Mouse (Mus musculus): ENCODE data around the gene Slc1a4. TPM values are rescaled to one million over a fixed set of nuclear protein-coding genes. Genes with fewer than 3 reads are reported as not detected.

The Slc1a4 gene
- 7.3 and 9.0 TPM in 2 replicates for polyA plus RNA-seq (2015; fragmentation: Nextera tagmentation; extraction: Ambion mirVana)

- under 1% methylated on average over 47 of the region's 48 CpGs for WGBS (ENCODE audit: insufficient replicate concordance)
Measured at GRCm38 (mm10) chr11:20332561-20333514, at the start of gene Slc1a4. Gene Slc1a4, minus strand, starts transcription at chr11:20332713.

GRCm38 (mm10) chr11:20380106-20380505 lies 47.6 kb upstream of the Slc1a4 start:
- no peak overlapping the region for H3K4me2 ChIP-seq
- no peaks in the 10 kb centered on the region for H3K36me3 ChIP-seq
- DNase-seq (no peak), ATAC-seq (ENCODE audit: low read depth) (no peak)
- H3K9ac ChIP-seq = no peak overlapping the region
- no peak overlapping the region for H3K4me3 ChIP-seq (replicated peaks)
- H3K9me3 ChIP-seq (replicated peaks) = 0 out of 2 replicates have a peak, but pooled peaks cover 6% of the 10 kb centered on the region
- H3K27ac ChIP-seq = no peak overlapping the region
- H3K4me1 ChIP-seq (replicated peaks) = peaks cover 8% of the 10 kb centered on the region; the same call in 1 of the 2 replicates
- no peaks in the 10 kb centered on the region for H3K27me3 ChIP-seq
- 62% methylated on average over 4 of the region's 4 CpGs for WGBS (ENCODE audit: insufficient replicate concordance)

More at GRCm38 (mm10) chr11:20332561-20333514, at the start of gene Slc1a4:
- peak within 1 kb of the TSS; percentile 80 for H3K4me3 ChIP-seq (replicated peaks)
- H3K36me3 ChIP-seq = no peaks in the 10 kb centered on the region
- peak within 1 kb of the TSS; percentile 100 for H3K4me2 ChIP-seq
- ATAC-seq (ENCODE audit: low read depth) (peak; percentile 97), DNase-seq (peak; percentile 96)
- H3K9me3 ChIP-seq (replicated peaks) = no peaks in the 10 kb centered on the region
- H3K27me3 ChIP-seq = no peaks in the 10 kb centered on the region
- peaks cover 37% of the 10 kb centered on the region for H3K4me1 ChIP-seq (replicated peaks)
- peak within 1 kb of the TSS; percentile 97 for H3K27ac ChIP-seq
- peak within 1 kb of the TSS; percentile 94 for H3K9ac ChIP-seq

GRCm38 (mm10) chr11:20376642-20377041 lies 44.1 kb upstream of the Slc1a4 start:
- H3K4me3 ChIP-seq (replicated peaks) = no peak overlapping the region
- WGBS (ENCODE audit: insufficient replicate concordance) = 44% methylated on average over 7 of the region's 7 CpGs
- ATAC-seq (ENCODE audit: low read depth) (peak; percentile 36; the same call in 1 of the 2 replicates), DNase-seq (peak; percentile 38)
- H3K27ac ChIP-seq = no peak overlapping the region
- H3K4me2 ChIP-seq = no peak overlapping the region
- H3K9me3 ChIP-seq (replicated peaks) = 0 out of 2 replicates have a peak, but pooled peaks cover 6% of the 10 kb centered on the region
- H3K27me3 ChIP-seq = no peaks in the 10 kb centered on the region
- no peaks in the 10 kb centered on the region for H3K36me3 ChIP-seq
- peaks cover 8% of the 10 kb centered on the region; the same call in 1 of the 2 replicates for H3K4me1 ChIP-seq (replicated peaks)
- H3K9ac ChIP-seq = no peak overlapping the region

- Histone ChIP-seq H3K27me3 (no peaks in the 10 kb centered on the region), H3K27ac (no peak overlapping the region), H3K36me3 (no peaks in the 10 kb centered on the region), H3K4me1 (replicated peaks) (peaks cover 15% of the 10 kb centered on the region; the same call in 1 of the 2 replicates), H3K9ac (no peak overlapping the region), H3K4me3 (replicated peaks) (no peak overlapping the region), H3K9me3 (replicated peaks) (no peaks in the 10 kb centered on the region), H3K4me2 (no peak overlapping the region)
- DNase-seq = no peak
- WGBS (ENCODE audit: insufficient replicate concordance) = 66% methylated on average over 8 of the region's 8 CpGs
- ATAC-seq (ENCODE audit: low read depth) = no peak
Measured at GRCm38 (mm10) chr11:20372616-20373211, 40.2 kb upstream of the Slc1a4 start.

- H3K36me3 ChIP-seq = no peaks in the 10 kb centered on the region
- H3K9ac ChIP-seq = no peak overlapping the region
- peaks cover 7% of the 10 kb centered on the region; the same call in 1 of the 2 replicates for H3K4me1 ChIP-seq (replicated peaks)
- H3K27ac ChIP-seq = no peak overlapping the region; the same call in 1 of the 2 replicates
- no peaks in the 10 kb centered on the region for H3K9me3 ChIP-seq (replicated peaks)
- H3K27me3 ChIP-seq = no peaks in the 10 kb centered on the region
- 64% methylated on average over 2 of the region's 2 CpGs for WGBS (ENCODE audit: insufficient replicate concordance)
- ATAC-seq (ENCODE audit: low read depth) (no peak), DNase-seq (no peak)
- H3K4me2 ChIP-seq = no peak overlapping the region
- no peak overlapping the region for H3K4me3 ChIP-seq (replicated peaks)
Measured at GRCm38 (mm10) chr11:20370486-20370885, 38.0 kb upstream of the Slc1a4 start.

GRCm38 (mm10) chr11:20366456-20366855 lies 33.9 kb upstream of the Slc1a4 start:
- DNase-seq = no peak
- H3K4me1 ChIP-seq (replicated peaks) = peaks cover 7% of the 10 kb centered on the region; the same call in 1 of the 2 replicates
- 61% methylated on average over 1 of the region's 1 CpGs for WGBS (ENCODE audit: insufficient replicate concordance)
- H3K9ac ChIP-seq = no peak overlapping the region
- H3K4me2 ChIP-seq = no peak overlapping the region
- no peaks in the 10 kb centered on the region for H3K36me3 ChIP-seq
- no peak overlapping the region for H3K27ac ChIP-seq
- H3K9me3 ChIP-seq (replicated peaks) = no peaks in the 10 kb centered on the region
- H3K27me3 ChIP-seq = no peaks in the 10 kb centered on the region
- H3K4me3 ChIP-seq (replicated peaks) = no peak overlapping the region
- no peak for ATAC-seq (ENCODE audit: low read depth)

- WGBS (ENCODE audit: insufficient replicate concordance) = 58% methylated on average over 3 of the region's 3 CpGs
- ATAC-seq (ENCODE audit: low read depth) (no peak), DNase-seq (no peak)
- Histone ChIP-seq H3K4me3 (replicated peaks) (no peak overlapping the region), H3K4me2 (no peak overlapping the region), H3K27me3 (no peaks in the 10 kb centered on the region), H3K27ac (no peak overlapping the region), H3K4me1 (replicated peaks) (no peaks in the 10 kb centered on the region), H3K36me3 (no peaks in the 10 kb centered on the region), H3K9ac (no peak overlapping the region), H3K9me3 (replicated peaks) (no peaks in the 10 kb centered on the region)
Measured at GRCm38 (mm10) chr11:20361354-20361753, 28.8 kb upstream of the Slc1a4 start.

- 62% methylated on average over 9 of the region's 9 CpGs for WGBS (ENCODE audit: insufficient replicate concordance)
- no peaks in the 10 kb centered on the region for H3K9me3 ChIP-seq (replicated peaks)
- no peak for DNase-seq
Measured at GRCm38 (mm10) chr11:20357684-20358447, 25.4 kb upstream of the Slc1a4 start.

GRCm38 (mm10) chr11:20348466-20348865 lies 16.0 kb upstream of the Slc1a4 start:
- no peak overlapping the region for H3K4me3 ChIP-seq (replicated peaks)
- ATAC-seq (ENCODE audit: low read depth) (no peak), DNase-seq (no peak)
- no peaks in the 10 kb centered on the region for H3K36me3 ChIP-seq
- no peak overlapping the region for H3K4me2 ChIP-seq
- no peak overlapping the region for H3K9ac ChIP-seq
- no peaks in the 10 kb centered on the region for H3K4me1 ChIP-seq (replicated peaks)
- no peak overlapping the region for H3K27ac ChIP-seq
- no peaks in the 10 kb centered on the region for H3K9me3 ChIP-seq (replicated peaks)
- 69% methylated on average over 2 of the region's 2 CpGs for WGBS (ENCODE audit: insufficient replicate concordance)
- no peaks in the 10 kb centered on the region for H3K27me3 ChIP-seq

More at GRCm38 (mm10) chr11:20357684-20358447, 25.4 kb upstream of the Slc1a4 start:
- ATAC-seq (ENCODE audit: low read depth) = no peak
- no peak overlapping the region for H3K9ac ChIP-seq
- no peak overlapping the region for H3K27ac ChIP-seq
- H3K27me3 ChIP-seq = no peaks in the 10 kb centered on the region
- H3K4me3 ChIP-seq (replicated peaks) = no peak overlapping the region
- H3K4me1 ChIP-seq (replicated peaks) = no peaks in the 10 kb centered on the region
- no peak overlapping the region for H3K4me2 ChIP-seq
- H3K36me3 ChIP-seq = no peaks in the 10 kb centered on the region

GRCm38 (mm10) chr11:20347548-20347947 lies 15.0 kb upstream of the Slc1a4 start:
- no peak overlapping the region for H3K4me3 ChIP-seq (replicated peaks)
- no peaks in the 10 kb centered on the region for H3K27me3 ChIP-seq
- H3K9ac ChIP-seq = no peak overlapping the region
- H3K27ac ChIP-seq = no peak overlapping the region
- DNase-seq = no peak
- no peak overlapping the region for H3K4me2 ChIP-seq
- H3K36me3 ChIP-seq = no peaks in the 10 kb centered on the region
- no peaks in the 10 kb centered on the region for H3K4me1 ChIP-seq (replicated peaks)
- no peaks in the 10 kb centered on the region for H3K9me3 ChIP-seq (replicated peaks)
- ATAC-seq (ENCODE audit: low read depth) = no peak
- WGBS (ENCODE audit: insufficient replicate concordance) = 79% methylated on average over 6 of the region's 6 CpGs

GRCm38 (mm10) chr11:20346369-20346768 lies 13.9 kb upstream of the Slc1a4 start:
- ATAC-seq (ENCODE audit: low read depth) (peak; percentile 36; the same call in 1 of the 2 replicates), DNase-seq (no peak)
- no peak overlapping the region for H3K4me3 ChIP-seq (replicated peaks)
- H3K27me3 ChIP-seq = no peaks in the 10 kb centered on the region
- no peak overlapping the region for H3K27ac ChIP-seq
- H3K9ac ChIP-seq = no peak overlapping the region
- 53% methylated on average over 2 of the region's 2 CpGs for WGBS (ENCODE audit: insufficient replicate concordance)
- H3K9me3 ChIP-seq (replicated peaks) = no peaks in the 10 kb centered on the region
- H3K36me3 ChIP-seq = no peaks in the 10 kb centered on the region
- H3K4me1 ChIP-seq (replicated peaks) = no peaks in the 10 kb centered on the region
- no peak overlapping the region for H3K4me2 ChIP-seq

Measured in liver, embryonic 13.5 days (tissue).